Mouse (Mus musculus): Measurements from ENCODE around the gene Lep.

The Lep gene

DNA sequence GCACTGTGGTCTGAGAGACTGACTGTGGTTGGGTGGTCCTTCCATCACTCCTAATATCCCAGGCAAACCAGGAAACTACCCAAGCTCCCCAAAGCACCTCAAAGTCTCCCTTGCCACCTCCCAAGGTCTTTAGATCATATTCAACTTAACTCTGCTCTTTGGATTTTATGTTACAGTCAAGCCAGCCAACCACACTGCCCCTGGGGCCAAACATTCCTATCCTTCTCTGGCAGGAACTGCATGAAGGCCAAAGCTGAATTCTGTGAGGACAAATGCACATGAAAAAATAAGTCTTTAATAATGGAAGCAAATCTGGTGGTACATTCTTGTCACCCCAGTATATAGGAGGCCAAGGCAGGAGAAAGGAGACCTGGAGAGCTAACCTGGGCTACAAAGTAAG lies 16.0 kb upstream of the Lep start:
- DNase-seq (ENCODE audit: low read depth) = no peak

DNA sequence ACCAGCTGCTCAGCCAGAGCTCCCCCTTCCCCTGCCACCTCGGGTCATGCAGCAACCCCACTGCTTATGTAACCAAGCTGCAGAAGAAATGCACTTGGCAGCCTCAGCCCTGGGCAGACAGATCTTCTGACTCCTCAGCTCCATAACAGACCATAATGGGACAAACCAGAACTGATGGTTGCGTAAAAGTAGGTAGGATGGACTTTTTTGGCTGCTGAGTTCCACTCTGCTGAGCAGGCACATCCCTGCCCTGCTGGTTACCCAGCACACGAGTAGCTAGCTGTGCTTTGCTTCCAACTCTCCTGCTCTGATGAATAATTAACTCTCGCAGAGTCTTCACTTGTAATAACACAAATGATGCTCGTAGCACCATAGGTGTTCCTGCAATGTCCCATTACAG lies 10.1 kb upstream of the Lep start:
- DNase-seq (ENCODE audit: low read depth) = no peak

DNA sequence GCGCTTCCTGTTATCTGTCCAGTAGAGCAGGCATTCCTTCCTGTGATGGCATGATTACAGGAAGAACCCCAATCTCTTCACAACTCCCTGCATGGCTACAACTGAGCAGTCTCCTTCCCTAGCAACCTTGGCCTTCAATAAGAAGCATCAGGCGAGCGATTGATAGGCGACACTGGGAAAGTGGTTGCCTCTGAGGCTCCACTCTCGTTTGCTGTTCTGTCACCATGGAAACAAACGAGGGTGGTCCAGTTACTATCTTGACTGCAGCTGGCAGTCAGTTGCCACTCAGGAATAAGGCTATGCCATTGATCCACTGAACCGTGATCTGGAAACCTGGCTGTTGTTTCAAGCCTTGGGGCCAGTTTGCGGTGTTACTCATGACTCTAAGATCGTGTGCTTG lies 7.8 kb upstream of the Lep start:
- DNase-seq (ENCODE audit: low read depth) = no peak

DNA sequence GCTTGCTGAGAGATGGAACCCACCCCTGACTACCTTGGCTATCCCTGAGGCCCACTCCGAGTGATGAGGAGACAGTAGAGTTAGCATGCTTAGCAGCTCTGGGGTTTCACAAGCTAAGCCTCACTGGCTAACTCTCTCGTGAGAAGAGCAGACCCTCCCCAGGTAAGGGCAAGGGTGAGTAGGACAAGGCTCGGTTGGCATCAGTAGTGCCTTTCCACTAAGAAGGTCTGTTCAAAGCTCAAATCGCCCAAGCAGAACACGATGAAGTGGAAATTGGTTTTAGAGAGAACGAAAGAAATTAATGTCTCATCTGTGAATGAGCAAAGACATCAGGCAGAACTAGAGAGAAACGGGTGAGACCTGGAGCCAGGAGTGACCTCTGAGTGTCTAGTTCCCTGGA lies 6.8 kb upstream of the Lep start:
- DNase-seq (ENCODE audit: low read depth) = no peak

DNA sequence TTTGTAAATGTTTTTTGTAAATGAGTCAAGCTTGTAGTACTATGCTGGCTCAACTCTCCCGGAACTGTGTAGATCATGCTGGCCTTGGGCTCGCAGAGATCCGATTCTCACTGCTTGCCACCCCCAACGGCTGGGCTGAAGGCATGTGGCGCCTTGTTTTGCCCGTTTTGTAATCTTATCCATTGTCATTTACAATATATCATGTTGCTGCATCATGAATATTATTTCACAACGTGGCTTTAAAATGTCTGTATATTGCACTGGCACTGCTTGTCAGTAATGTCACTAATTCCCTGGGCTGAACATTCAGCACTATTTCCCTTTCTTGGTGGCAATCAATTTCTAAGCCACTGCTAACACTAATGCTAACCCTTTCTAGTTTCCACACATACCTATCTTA lies 3.6 kb upstream of the Lep start:
- no peak for DNase-seq (ENCODE audit: low read depth)

DNA sequence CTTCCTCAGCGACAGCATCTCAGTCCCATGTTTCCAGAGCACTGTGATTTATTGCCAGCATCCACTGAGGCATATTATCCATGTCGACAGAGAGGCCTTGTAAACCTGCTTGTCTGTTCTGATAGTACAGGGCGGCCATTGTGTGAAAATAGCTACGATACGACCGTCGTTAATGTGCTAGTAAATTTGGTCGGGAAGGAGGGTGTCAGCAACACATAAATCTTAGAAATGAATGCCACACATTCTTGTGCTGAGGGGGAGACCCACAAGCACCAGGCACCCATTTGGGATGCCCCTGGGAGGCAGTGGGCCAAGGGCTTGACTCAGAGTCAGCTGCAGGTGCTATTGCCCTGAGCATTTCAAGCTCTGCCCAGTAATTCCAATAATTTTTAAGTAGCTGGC lies 6.4 kb downstream of the Lep start:
- DNase-seq (ENCODE audit: low read depth) = no peak

DNA sequence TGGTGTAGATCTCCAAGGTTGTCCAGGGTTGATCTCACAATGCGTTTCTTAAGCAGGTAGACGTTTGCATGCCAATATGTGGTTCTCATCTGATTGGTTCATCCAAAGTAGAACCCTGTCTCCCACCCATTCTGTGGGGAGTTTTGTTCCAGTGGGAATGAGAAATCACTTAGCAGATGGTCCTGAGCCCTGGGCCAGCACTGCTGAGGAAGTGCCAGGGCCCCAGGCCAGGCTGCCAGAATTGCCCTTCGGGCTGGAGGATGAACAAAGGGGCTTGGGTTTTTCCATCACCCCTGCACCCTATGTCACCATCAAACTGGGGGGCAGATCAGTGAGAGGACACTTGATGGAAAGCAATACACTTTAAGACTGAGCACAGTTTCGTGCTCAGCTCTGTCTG lies 12.2 kb downstream of the Lep start:
- DNase-seq (ENCODE audit: low read depth) = no peak

DNA sequence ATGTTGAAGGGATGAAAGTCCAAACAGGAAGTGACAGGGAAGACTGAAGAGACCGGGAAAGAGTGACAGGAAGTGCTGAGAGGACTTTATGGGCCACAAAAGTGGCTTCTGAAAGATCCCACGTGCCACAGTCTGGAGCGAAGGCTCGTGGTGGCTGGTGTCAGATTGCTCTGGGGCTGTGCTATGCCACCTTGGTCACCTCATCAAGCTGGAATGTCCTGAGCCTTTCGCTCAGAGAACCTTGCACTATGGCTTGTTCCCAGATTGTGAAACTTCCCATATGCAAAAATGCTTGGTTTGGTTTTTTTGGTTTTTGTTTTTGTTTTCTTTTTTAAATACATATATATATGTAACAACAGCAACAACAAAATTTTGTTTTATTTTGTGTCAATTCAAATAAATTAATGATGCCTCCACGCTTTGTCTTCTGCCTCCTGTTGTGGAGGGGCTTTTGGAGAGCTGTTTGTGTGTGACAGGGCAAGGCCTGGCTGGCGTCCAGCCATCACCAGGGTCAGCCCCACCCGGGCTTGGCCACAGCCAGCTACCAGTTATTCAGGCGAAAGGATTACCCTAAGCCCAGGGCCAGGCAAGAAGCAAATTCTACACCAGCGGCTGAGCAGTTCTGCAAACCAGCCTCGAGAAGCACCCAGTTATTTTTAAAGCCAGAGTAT lies 13.6 kb downstream of the Lep start:
- no peak for DNase-seq (ENCODE audit: low read depth)

DNA sequence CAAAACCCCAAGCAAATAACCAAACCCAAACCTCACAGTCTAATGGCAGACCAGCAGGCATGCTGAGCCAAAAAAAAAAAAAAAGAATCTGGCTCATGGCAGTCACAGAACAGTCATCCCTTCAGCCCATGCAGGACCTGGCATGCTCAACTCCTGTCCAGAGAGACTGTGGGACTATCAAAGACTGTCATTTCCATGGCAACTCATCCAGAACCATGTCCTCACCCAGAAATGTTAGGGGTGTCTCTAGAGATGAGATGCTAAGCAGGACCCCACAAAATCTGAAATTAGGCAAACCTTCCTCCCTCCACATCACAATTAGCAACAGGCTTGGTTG lies 14.1 kb downstream of the Lep start:
- DNase-seq (ENCODE audit: low read depth) = no peak

DNA sequence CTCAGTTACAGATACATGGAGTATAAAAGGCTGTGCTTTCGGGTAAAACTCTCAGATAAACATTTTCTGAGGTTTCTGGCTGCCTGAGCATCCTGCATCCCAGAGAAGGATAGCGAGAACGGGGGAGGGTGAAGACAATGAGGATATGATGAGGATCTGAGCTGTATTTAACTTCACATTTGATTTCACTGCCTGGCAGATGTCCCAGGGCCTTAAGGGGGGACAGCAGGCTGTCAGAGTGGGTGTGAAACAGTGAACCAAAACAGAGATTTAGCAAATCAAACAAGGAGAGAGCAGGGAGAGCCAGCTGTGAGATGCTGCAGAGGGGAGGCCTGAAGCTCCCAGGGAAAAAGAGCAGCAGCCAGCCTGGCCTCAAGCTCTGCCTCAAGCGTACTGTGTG lies 19.3 kb downstream of the Lep start:
- no peak for DNase-seq (ENCODE audit: low read depth)

DNA sequence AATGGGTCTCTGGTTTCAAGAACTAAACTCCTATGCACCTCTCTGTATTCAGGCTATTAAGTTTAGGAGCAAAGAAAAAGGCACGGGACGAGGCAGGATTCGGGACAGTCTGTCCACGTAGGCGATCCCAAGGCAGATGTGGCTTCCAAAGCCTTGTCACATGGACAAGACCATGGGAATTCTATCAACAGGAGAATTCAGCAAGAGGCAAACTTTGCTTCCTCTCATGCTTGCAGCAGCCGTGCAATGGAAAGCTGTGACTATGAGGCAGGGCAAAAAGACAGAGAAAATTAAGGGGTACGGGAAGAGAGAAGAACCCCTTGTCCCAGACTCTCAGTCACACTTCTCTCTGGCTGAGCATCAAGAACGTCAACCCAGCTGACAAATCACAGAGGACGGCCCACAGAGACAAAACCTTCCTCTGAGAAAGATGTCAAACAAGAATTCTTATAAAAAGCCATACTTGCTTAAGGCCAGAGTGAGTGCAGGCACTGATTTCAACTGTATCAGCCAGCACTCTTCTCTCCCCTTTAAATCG lies 21.9 kb downstream of the Lep start:
- DNase-seq (ENCODE audit: low read depth) = no peak

DNA sequence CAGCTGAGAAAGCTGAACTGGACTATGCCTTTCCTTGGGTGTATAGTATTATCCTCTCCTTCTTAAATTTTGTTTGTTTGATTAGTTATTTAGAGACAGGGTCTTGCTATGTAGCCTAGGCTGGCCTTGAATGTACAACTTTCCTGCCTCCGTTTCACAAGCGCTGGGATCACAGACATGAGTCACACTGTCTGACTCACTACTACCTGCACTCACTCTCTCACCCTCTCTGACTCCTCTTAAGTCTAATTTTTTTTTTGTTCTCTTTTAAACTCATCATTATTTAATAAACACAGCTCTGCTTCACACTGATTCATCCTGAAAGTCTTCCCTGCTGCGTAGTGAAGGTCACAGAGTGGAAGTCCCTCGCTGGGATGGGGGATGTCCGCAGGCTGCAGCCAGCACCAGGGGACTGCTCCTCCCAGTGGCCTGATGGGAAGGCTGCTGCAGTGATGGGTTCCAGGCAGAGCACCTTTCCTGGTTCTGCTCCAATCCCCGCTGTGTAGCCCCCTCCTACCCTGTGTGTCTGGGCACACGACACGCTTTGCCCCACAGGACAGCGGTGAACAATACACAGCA lies 22.8 kb downstream of the Lep start:
- DNase-seq (ENCODE audit: low read depth) = no peak

DNA sequence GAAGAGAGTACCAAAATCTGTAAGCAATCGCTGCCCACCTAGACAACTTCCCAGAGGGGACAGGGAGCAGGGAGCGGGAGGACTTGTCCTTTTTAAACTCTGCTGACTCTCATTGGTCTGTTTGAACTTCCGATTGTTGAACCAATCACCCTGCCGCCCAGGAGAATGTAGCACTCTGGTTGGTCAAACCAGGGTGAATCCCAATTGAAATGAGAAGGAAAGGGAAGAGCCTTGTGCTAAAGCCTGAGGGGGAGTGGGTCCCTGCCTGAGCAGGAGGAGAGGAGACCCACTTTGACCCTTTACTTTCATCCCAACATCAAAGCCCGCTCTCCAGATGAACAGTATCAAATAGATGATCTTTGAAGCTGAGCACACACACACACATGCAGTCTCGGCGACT lies 24.4 kb downstream of the Lep start:
- no peak for DNase-seq (ENCODE audit: low read depth)

DNA sequence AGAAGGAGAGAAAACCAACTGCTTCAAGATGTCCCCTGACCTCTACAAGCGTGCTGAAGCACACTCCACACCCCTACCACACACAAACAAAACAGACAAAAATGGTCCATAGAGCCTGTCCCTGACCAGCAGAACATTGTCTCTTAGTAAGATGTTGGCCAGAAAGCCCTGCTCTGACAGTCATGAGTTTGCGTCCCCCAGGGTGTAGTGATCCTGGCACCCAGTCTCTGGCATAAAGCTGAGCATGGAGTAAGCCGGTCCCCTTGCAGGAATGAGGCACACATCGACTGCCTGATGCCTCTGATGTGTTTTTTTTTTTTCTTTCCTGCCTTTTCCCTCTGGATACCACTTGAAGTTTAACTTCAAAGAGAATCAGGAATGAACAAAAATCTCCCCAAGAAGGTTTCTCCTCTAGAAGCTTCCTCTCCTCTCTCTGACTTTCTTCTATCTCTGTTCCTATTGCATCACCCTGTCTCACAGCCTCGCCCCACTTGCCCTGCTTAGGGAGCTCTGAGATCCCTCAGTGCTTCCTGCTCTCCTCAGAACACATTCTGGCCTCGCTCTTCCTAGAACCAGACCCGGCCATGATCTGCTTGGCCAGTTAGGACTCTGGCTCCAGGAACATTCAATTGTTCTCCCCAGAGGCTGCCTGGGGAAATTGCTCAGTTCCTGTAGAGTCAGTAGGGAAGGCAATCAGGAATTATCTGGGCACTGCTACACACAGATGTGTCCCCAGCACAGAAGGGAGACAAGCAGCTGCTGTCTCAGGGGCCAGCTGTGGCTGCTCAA lies 28.1 kb downstream of the Lep start:
- no peak for DNase-seq (ENCODE audit: low read depth)

DNA sequence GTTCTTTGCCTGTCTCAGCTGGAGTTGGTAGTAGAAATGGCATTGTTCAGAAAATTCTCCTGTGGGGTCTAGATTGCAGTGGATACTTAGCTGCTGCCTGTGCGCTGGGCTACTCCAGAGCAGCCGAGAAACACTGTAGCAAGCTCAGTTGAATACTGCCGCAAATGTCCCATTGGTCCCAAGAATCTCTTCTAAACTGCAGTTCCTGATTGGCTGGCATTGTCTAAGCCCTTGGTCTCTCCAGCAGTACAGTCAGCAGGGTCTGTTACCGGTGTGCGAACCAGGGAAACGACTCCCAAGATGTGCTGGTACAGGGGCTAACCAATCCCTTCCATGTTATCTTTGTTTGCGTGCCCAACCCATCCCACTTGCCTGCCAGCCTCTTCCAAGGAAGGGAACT lies 32.2 kb downstream of the Lep start:
- no peak for DNase-seq (ENCODE audit: low read depth)

DNA sequence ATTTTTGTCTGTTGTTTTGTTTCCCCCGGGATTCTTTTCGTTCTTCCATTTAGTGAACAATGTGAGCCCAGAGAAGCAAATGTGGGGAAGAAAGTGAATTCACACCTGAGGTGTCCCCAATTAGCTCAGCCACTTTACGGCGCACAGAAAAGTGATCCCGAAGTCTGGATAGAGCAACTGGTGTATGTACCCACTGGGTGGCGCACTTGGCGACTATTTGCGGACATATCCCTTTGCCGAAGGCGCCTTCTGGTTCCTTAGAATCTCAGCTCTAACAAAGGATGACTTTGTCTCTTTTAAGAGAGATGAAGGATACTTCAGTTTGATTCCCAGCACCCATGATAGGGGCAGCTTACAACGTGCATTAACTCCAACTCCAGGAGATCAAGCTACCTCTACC lies 32.9 kb downstream of the Lep start:
- DNase-seq (ENCODE audit: low read depth) = no peak

DNA sequence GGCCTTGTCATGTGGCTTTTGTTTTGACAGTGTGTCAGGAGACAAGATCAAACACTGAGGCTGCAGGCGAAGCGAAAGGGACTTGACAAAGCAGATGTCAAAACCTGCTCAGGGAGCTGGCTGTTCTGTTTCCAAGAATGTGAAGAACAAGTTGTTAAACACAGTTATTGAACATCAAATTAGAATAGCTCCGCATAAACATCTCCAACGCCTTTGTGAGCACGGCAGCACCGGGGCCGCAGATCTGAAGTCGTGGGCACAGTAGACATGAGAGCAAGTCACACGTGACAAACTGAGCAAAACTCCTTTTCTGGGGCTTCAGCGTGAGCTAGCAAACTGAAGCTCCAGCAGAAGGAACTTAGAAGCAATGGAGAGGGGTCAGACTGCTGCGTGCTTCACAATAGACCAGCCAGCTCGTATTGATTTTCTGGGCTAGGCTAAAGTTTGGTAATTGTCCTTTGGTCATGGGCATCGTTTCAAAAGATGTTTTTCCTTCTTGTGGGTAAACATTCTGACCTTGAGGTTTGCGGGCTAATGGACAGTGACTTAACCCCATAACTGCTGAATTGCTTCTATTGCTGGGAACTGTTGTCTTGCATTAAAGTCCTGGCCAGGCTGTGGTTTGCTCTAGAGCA lies 39.6 kb downstream of the Lep start:
- no peak for DNase-seq (ENCODE audit: low read depth)

DNA sequence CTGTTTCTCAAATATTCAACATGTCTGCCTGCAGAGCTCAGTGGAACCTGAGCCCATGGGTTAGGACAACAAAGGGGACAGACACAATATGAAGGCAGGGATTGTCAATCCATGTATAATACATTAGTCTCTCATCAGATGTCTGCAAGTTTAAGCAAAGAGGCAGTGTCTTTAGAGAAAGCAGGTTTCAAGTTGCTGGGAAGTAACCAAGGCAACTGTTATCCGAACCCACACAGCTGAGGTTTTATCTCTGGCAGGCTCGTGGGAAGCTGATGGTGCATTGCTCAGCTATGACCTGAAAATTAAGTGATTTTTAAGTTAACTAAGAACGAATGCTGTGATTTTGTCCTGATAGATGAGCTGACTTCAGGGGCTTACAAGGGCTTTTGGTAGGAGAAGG lies 40.4 kb downstream of the Lep start:
- DNase-seq (ENCODE audit: low read depth) = no peak

DNA sequence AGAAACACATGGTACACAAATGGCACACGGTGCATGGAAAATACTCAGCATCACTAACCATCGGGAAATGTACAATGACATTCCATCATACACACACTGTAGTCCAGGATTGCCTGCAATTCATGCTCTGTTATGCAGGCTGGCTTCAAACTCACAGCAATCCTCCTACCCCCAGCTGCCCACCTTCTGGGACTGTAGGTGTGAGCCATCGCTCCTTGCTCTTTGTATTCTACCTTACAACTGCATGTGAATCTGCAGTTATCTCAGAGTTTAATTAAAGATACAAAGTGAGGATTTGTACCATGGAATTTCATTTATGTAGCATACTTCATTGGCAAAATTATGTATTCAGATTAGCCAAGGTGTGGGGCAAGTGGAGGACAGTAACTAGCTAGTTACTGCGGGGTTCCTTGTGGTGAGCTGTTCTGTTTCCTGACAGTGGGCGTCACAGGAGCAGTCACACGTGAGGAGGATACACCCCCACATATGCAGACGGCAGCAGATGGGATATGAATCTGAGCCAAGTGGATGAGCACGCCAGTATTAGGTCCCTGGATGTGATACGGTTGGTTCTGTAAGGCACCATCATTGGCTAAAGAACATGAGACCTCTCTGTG lies 41.3 kb downstream of the Lep start:
- DNase-seq (ENCODE audit: low read depth) = no peak

DNA sequence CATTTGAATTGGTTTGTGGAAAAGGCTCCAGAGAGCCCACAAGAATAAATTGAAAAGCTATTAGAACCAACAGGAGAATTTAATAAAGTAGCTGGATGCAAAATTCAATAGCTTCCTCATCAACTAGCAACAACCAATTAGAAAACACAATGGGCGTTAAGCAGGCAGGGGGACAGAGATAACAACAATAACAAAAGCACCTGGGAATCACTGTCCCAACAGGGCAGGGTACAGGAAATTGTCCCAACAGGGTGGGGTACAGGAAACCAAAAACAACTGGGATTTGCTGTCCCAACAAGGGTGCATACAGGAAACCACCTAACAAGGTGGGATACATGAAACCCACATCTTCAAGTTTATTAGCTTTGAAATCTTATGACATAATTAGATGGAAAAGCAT lies 48.4 kb downstream of the Lep start:
- DNase-seq (ENCODE audit: low read depth) = no peak

DNA sequence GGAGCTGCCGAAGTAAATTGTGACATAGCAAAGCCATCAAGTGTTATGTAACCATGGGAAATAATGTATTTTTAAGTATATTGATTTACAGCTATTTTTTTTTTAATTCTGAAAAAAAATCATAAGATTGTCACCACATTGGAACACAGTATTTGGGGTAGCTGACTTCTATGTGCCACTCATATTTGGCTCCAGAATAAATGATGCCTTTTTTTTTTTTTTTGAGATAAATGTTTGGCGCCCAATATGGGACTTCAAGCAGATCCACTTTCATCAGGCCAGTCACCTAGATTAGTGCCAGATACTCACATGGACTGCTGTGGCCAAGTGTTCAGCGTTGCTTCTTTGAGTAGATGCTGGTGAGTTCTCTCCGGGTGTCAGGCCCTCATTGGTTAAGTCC lies 51.5 kb downstream of the Lep start:
- DNase-seq (ENCODE audit: low read depth) = no peak

DNA sequence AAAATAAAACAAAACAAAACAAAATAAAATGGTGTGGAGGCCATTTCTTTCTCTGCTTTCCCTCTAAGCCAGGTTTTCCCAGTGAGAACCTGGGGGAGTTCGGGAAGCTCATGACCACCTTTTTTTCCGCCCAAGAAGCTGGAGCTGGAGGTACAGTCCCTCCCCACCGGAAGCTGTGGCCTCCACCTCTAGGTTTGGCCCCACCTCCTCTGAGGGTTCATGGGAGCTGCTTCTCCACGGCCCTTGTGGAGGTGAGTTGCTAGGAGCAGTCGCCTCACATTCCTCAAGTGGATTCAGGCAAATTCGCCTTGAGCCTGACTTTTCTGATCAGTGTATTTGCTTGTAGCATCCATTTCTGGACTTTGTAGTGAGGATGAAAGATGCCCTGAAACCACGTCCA lies 55.7 kb downstream of the Lep start:
- DNase-seq (ENCODE audit: low read depth) = no peak

All from c-Kit-positive CD71-negative TER-119-negative erythroid progenitor cells, embryonic 14.5 days (primary cell).